Comparison of ENCODE assay signal across 12 mouse cellular contexts in genomic region chr6:140731402-140731730, GRCm38 (mm10). TPM values are rescaled to one million over a fixed set of nuclear protein-coding genes. Genes with fewer than 3 reads are reported as not detected.
DNase-seq lines count a peak whose midpoint lies in the region; ATAC-seq lines count a peak whose summit lies in the region.
"Had no signal": no experiment of that assay in that cellular context is flagged by ENCODE, and none has a peak within 500 bp of the region (broad histone marks: within the 10 kb centered on the region; RNA-seq: fewer than 3 reads in every experiment).

No protein-coding gene starts in this region.

- 18% methylated on average over 1 of the region's 1 CpGs for WGBS in forebrain, embryonic 15.5 days
- whole genome bisulfite sequencing in kidney, embryonic 16.5 days = 71% methylated on average over 1 of the region's 1 CpGs

- H3K36me3 ChIP-seq in forebrain, embryonic 15.5 days = no peaks in the 10 kb centered on the region
- H3K36me3 ChIP-seq in kidney, embryonic 16.5 days (ENCODE audit: insufficient read depth, low read length) = no peaks in the 10 kb centered on the region

- no peaks in the 10 kb centered on the region for H3K27me3 ChIP-seq in forebrain, embryonic 15.5 days
- no peaks in the 10 kb centered on the region for H3K27me3 ChIP-seq in kidney, embryonic 16.5 days (ENCODE audit: insufficient read depth, low read length)

- H3K9me3 ChIP-seq in forebrain, embryonic 15.5 days = no peaks in the 10 kb centered on the region
- H3K9me3 ChIP-seq in kidney, embryonic 16.5 days (ENCODE audit: low read length) = peaks cover 7% of the 10 kb centered on the region; the same call in 1 of the 2 replicates

- H3K4me2 ChIP-seq in forebrain, embryonic 15.5 days (replicated peaks) = no peak overlapping the region
- no peak overlapping the region for H3K4me2 ChIP-seq in kidney, embryonic 16.5 days (replicated peaks; ENCODE audit: low read depth, low read length)

- peaks cover 14% of the 10 kb centered on the region; the same call in 1 of the 2 replicates for H3K4me1 ChIP-seq in forebrain, embryonic 15.5 days
- H3K4me1 ChIP-seq in kidney, embryonic 16.5 days (ENCODE audit: insufficient read depth, low read length) = peaks cover 9% of the 10 kb centered on the region; the same call in 1 of the 2 replicates

- no peak overlapping the region for H3K27ac ChIP-seq in forebrain, embryonic 15.5 days (replicated peaks)
- H3K27ac ChIP-seq in kidney, embryonic 16.5 days (ENCODE audit: low read length) = no peak overlapping the region

- peak; percentile 34 for DNase-seq in right cerebral cortex, adult 18-20 months
- no peak for DNase-seq in right cerebral cortex, postnatal 4 days
- DNase-seq in layer of hippocampus, postnatal 14 days (ENCODE audit: low spot score in 2 of 2) = peak; percentile 43 to 93
- peak; percentile 73 for DNase-seq in telencephalon, adult 2 months (ENCODE audit: low read depth, low spot score)
- no peak for DNase-seq in thymus, postnatal 25 days
- DNase-seq in adrenal gland, adult (ENCODE audit: inconsistent age in 2 of 2, low spot score in 1 of 2) = no peak

- no peak overlapping the region for H3K4me3 ChIP-seq in forebrain, embryonic 15.5 days
- H3K4me3 ChIP-seq in kidney, embryonic 16.5 days (ENCODE audit: low read length) = no peak overlapping the region
- H3K4me3 ChIP-seq: erythroblast, embryonic 14.5 days had no signal

- H3K9ac ChIP-seq in forebrain, embryonic 15.5 days (replicated peaks) = no peak overlapping the region
- no peak overlapping the region for H3K9ac ChIP-seq in kidney, embryonic 16.5 days (replicated peaks; ENCODE audit: low read length)

- peak; percentile 92 for ATAC-seq in forebrain, embryonic 15.5 days (replicated peaks)
- ATAC-seq in kidney, embryonic 16.5 days (ENCODE audit: low FRiP score, low TSS enrichment) = no peak

RNA-seq across cellular contexts. Expression of gene Gm11077, which starts 2.3 kb away (rescaled TPM):
- not detected in 2 replicates for polyA plus RNA-seq in forebrain, embryonic 15.5 days (2015; fragmentation: Nextera tagmentation; extraction: Ambion mirVana)
- total RNA-seq in layer of hippocampus, postnatal 14 days (2021) = not detected
- not detected in 2 replicates for polyA plus RNA-seq in kidney, embryonic 16.5 days (2015; fragmentation: Nextera tagmentation; extraction: Ambion mirVana)
- total RNA-seq: heart, postnatal 25 days; left cerebral cortex, adult 8-10 months had no signal
- polyA plus RNA-seq: erythroblast, embryonic 14.5 days; stomach, embryonic 14.5 days had no signal

Comparison
In these comparisons a context has a peak if more than half of its experiments do, and no peak if none do; other contexts are left out.
1. DNase-seq: peak in right cerebral cortex, adult 18-20 months (single experiment), layer of hippocampus, postnatal 14 days (2 of 2) and telencephalon, adult 2 months (single experiment); none in right cerebral cortex, postnatal 4 days (single experiment), thymus, postnatal 25 days (single experiment) and adrenal gland, adult (0 of 2).